Comparison of ENCODE assay signal across 21 mouse cellular contexts in genomic region chr2:49596318-49596717, GRCm38 (mm10). TPM values are rescaled to one million over a fixed set of nuclear protein-coding genes. Genes with fewer than 3 reads are reported as not detected.
DNase-seq lines count a peak whose midpoint lies in the region; ATAC-seq lines count a peak whose summit lies in the region.
"Had no signal": no experiment of that assay in that cellular context is flagged by ENCODE, and none has a peak within 500 bp of the region (broad histone marks: within the 10 kb centered on the region; RNA-seq: fewer than 3 reads in every experiment).

No protein-coding gene starts in this region.

- H3K9ac ChIP-seq in kidney, embryonic 15.5 days, result no peak overlapping the region
- H3K9ac ChIP-seq in liver, embryonic 12.5 days, result no peak overlapping the region
- H3K9ac ChIP-seq: embryonic facial prominence, embryonic 12.5 days; hindbrain, embryonic 12.5 days had no signal

- no peak overlapping the region for H3K27ac ChIP-seq in kidney, embryonic 15.5 days
- H3K27ac ChIP-seq in liver, embryonic 12.5 days, result no peak overlapping the region
- H3K27ac ChIP-seq: embryonic facial prominence, embryonic 12.5 days; heart, embryonic 10.5 days; hindbrain, embryonic 12.5 days had no signal

- H3K27me3 ChIP-seq in kidney, embryonic 15.5 days, result no peaks in the 10 kb centered on the region
- H3K27me3 ChIP-seq in liver, embryonic 12.5 days (replicated peaks), result no peaks in the 10 kb centered on the region
- H3K27me3 ChIP-seq: embryonic facial prominence, embryonic 12.5 days; hindbrain, embryonic 12.5 days had no signal

- H3K36me3 ChIP-seq in kidney, embryonic 15.5 days, result no peaks in the 10 kb centered on the region
- no peaks in the 10 kb centered on the region for H3K36me3 ChIP-seq in liver, embryonic 12.5 days
- H3K36me3 ChIP-seq: embryonic facial prominence, embryonic 12.5 days; heart, embryonic 10.5 days; hindbrain, embryonic 12.5 days had no signal

- no peaks in the 10 kb centered on the region for H3K4me1 ChIP-seq in kidney, embryonic 15.5 days
- no peaks in the 10 kb centered on the region for H3K4me1 ChIP-seq in liver, embryonic 12.5 days
- H3K4me1 ChIP-seq: heart, embryonic 10.5 days had no signal

- H3K4me3 ChIP-seq in kidney, embryonic 15.5 days (replicated peaks), result no peak overlapping the region
- H3K4me3 ChIP-seq in liver, embryonic 12.5 days, result no peak overlapping the region
- H3K4me3 ChIP-seq: embryonic facial prominence, embryonic 12.5 days; heart, embryonic 10.5 days; hindbrain, embryonic 12.5 days had no signal

- no peaks in the 10 kb centered on the region for H3K9me3 ChIP-seq in kidney, embryonic 15.5 days (replicated peaks)
- H3K9me3 ChIP-seq in liver, embryonic 12.5 days (replicated peaks), result no peaks in the 10 kb centered on the region
- H3K9me3 ChIP-seq: embryonic facial prominence, embryonic 12.5 days; heart, embryonic 10.5 days; hindbrain, embryonic 12.5 days had no signal

- DNase-seq in frontal cortex, postnatal 36 days (ENCODE audit: low spot score in 2 of 2), result no peak
- peak; percentile 47 for DNase-seq in cerebellum, adult 11 months
- peak; percentile 60 for DNase-seq in cerebellum, adult 8-10 months
- DNase-seq in cerebellum, postnatal 25 days, result peak; percentile 21 to 50
- no peak for DNase-seq in kidney, adult 8-10 months
- DNase-seq: adrenal gland, adult 8-10 months; adrenal gland, postnatal 36 days; embryo, embryonic 11 days; gastrocnemius, postnatal 36 days; heart, postnatal 10 days; heart, postnatal 4 days had no signal

- WGBS in kidney, embryonic 15.5 days, result 79% methylated on average over 3 of the region's 3 CpGs
- WGBS in liver, embryonic 12.5 days (ENCODE audit: insufficient replicate concordance), result 54% methylated on average over 3 of the region's 3 CpGs

- H3K4me2 ChIP-seq in kidney, embryonic 15.5 days, result no peak overlapping the region
- no peak overlapping the region for H3K4me2 ChIP-seq in liver, embryonic 12.5 days
- H3K4me2 ChIP-seq: embryonic facial prominence, embryonic 12.5 days; hindbrain, embryonic 12.5 days had no signal

- ATAC-seq in frontal cortex, adult (ENCODE audit: low TSS enrichment), result peak; percentile 62
- ATAC-seq in kidney, embryonic 15.5 days (replicated peaks; ENCODE audit: low FRiP score), result no peak
- no peak for ATAC-seq in liver, embryonic 12.5 days
- ATAC-seq: forebrain, embryonic 16.5 days; hindbrain, embryonic 16.5 days; inflammation-experienced regulatory T-cells, adult 6 months; intestine, postnatal 0 days had no signal

RNA-seq across cellular contexts. Expression of gene Kif5c, which starts 22.8 kb away (rescaled TPM):
- 6.0 and 6.7 TPM in 2 replicates for polyA plus RNA-seq in kidney, embryonic 15.5 days (2015; fragmentation: Nextera tagmentation; extraction: Ambion mirVana)
- 0.20 and 0.21 TPM in 2 replicates for polyA plus RNA-seq in liver, embryonic 12.5 days (2016; fragmentation: Nextera tagmentation; extraction: Ambion mirVana)

Comparison
In these comparisons a context has a peak if more than half of its experiments do, and no peak if none do; other contexts are left out.
1. DNase-seq: peak in cerebellum, adult 11 months (single experiment), cerebellum, adult 8-10 months (single experiment) and cerebellum, postnatal 25 days (2 of 2); none in frontal cortex, postnatal 36 days (0 of 2) and kidney, adult 8-10 months (0 of 2).